Mouse (Mus musculus) monocyte, adult 5-6 weeks (primary cell): ENCODE measurements around the gene Cdan1. TPM values are rescaled to one million over a fixed set of nuclear protein-coding genes. Genes with fewer than 3 reads are reported as not detected.
"Not testable (repeated sequence)": the region's sequence is repeated elsewhere in the genome, so short reads cannot be mapped to it uniquely, and the experiment has no call there.

Experiments
- ATAC-seq: fragments of 153-309, 156-312 bp; replicated peaks from 2 replicates; pipeline ENCODE4 v1.8.0; 2017; ENCODE audit warnings: mild to moderate bottlenecking; ENCODE audit not compliant: low TSS enrichment, insufficient number of reproducible peaks, severe bottlenecking, poor library complexity, low FRiP score
- total RNA-seq: library from RNA; stranded (forward); fragments of 200-1000, 200-491, 200-594 nt; gene quantifications from 3 replicates; pipeline ENCODE4 v1.2.3, GENCODE M21; 2017

The Cdan1 gene
- total RNA-seq, 1 experiment from 2014 or later = 10.2 TPM

DNA sequence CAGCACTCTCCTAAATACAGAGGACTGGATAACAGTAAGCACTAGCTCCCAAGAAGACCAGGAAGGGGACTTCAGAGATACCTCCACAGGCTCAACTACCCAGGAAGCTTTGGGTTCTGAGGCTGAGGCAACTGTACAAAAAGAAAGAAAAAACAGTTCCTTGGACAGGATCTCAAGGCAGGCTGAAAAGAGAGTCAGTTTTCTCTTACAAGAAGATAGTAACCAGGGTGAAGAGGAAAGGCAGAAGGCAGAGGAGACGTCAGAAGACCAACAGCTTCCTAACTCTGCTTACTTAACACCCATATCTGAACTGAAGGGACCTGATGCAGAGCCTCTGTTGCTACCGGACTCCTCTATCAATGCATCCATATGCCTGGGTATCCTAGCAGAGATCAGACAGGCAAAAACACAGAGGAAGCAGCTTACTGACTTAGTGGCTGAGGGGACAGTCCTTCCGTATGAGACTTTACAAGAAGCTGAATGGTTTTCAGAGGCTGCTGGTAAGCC is 149.5 kb downstream of the Cdan1 start:
- no peak for ATAC-seq

GRCm38 (mm10) chr2:120697767-120698166 is 152.2 kb downstream of the Cdan1 start:
- ATAC-seq = no peak

DNA sequence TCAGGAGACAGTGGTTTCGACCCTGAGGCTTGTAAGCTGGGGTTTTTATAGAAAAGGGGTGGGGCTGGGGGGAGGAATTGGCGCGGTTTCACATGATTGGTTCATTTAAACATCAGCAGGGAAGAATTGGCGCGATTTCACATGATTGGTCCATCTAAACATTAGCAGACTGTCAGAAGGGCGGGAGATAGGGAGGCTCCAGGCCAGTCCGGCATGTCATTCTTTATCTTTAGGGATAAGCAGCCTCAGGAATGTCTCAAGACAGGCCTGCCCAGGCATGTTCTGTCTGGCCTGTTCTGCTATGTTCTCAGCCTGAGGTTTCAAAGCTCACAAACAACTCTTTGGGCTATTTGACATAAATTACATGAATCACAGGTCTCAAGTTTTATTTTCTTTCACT is 168.8 kb downstream of the Cdan1 start:
- not testable (repeated sequence) for ATAC-seq

DNA sequence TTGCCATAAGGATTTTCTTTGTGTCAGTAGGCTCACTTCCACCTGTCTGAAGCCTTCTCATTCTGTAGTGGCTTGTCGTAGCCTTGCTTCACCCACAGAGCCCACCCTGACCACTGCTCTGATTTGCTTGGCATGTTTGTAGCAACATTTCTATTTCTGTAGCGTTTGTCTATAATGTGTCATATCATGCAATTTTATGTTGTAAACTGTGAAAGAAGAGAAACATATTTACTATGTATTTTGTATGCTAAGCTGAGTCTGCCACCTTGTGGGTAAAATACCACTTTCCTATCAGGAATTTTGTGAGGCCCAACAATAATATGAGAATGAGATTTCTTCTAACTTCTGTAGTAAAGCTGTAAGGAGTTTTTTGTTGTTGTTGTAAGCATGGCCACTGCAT is 179.7 kb downstream of the Cdan1 start:
- no peak for ATAC-seq

GRCm38 (mm10) chr2:120667446-120667845 is 182.5 kb downstream of the Cdan1 start:
- ATAC-seq = no peak

Other genes with a start within 250 kb of the Cdan1 start
- gene Haus2, start 240.7 kb downstream of the Cdan1 start, total RNA-seq = 12.5 to 16.3 TPM (median 16.0 TPM) in 3 replicates
- 19.6 to 36.9 TPM (median 28.1 TPM) in 3 replicates for gene Lrrc57, start 240.6 kb downstream of the Cdan1 start, total RNA-seq
- 4.1 to 9.6 TPM (median 6.0 TPM) in 3 replicates for gene Stard9, start 221.0 kb downstream of the Cdan1 start, total RNA-seq
- gene Ttbk2, start 476 bp upstream of the Cdan1 start, total RNA-seq = 2.9 to 5.5 TPM (median 3.6 TPM) in 3 replicates
- gene Ubr1, start 120.6 kb upstream of the Cdan1 start, total RNA-seq = 32.3 to 53.2 TPM (median 47.1 TPM) in 3 replicates
- gene Tmem62, start 126.9 kb upstream of the Cdan1 start, total RNA-seq = 16.0 to 46.7 TPM (median 32.7 TPM) in 3 replicates
- 110 to 130 TPM (median 125 TPM) in 3 replicates for gene Ccndbp1, start 158.3 kb upstream of the Cdan1 start, total RNA-seq
- gene Epb42, start 186.9 kb upstream of the Cdan1 start, total RNA-seq = 0.87 to 2.1 TPM (median 2.0 TPM) in 3 replicates
- gene Tgm5, start 235.7 kb upstream of the Cdan1 start, total RNA-seq = not detected in 3 replicates